Mouse (Mus musculus) lung, postnatal 14 days (tissue): ENCODE data around the gene Vmp1.

Source experiments
- DNase-seq: peaks from one replicate; pipeline ENCODE4 v3.0.0; 2021

Vmp1 gene

GRCm38 (mm10) chr11:86598572-86598971 is 85.1 kb downstream of the Vmp1 start:
- DNase-seq = no peak

GRCm38 (mm10) chr11:86598154-86598553 is 85.5 kb downstream of the Vmp1 start:
- DNase-seq = no peak

DNA sequence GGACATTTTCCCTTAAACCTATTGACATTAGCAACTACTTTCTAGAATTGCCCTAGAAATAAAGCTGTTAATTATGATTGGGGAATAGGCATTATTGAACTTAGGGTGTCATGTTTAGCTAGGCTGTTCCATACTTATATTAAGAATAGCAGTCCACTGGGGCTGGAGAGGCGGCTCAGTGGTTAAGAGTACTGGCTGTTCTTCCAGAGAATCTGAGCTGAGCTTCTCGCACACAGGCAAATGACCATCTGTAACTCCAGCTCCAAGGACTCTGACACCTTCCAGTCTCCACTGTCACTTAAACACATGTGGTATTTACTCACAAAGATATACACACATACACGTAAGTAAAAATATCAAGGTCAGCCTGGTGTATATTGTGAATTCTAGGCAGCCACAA is 86.7 kb downstream of the Vmp1 start:
- DNase-seq = no peak

GRCm38 (mm10) chr11:86596187-86596960 is 87.3 kb downstream of the Vmp1 start:
- DNase-seq = peak; percentile 82

GRCm38 (mm10) chr11:86595366-86595765 is 88.3 kb downstream of the Vmp1 start:
- no peak for DNase-seq

DNA sequence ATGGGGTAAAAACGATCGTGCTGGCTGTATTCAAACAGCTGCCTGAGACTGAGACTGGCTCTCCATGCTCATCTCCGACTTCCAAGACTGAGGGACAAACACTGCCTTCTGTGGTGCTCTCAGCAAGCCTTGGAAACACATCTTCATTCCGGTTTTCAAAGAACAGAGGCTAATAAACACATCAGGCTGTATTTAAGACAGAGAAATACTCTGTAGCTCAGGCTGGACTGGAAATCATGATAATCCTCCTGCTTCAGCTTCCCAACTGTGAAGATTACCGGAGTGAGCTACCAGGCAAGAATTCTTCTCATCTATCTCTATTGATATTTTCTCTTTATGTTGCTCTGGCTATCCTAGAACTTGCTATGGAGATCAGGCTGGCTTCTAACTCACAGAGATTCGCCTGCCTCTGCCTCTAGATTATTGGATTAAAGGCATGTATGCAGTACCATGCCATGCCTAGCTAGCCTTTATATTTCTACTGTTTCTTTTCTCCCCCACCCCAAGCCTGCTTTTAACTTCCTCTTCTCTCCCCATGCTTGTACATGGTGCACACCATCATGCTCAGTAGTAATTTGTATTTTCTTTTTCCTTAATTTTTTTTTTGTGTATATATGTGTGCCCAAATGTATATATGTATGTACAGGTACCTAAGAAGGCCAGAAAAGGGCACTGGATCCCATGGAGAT is 89.3 kb downstream of the Vmp1 start:
- no peak for DNase-seq

DNA sequence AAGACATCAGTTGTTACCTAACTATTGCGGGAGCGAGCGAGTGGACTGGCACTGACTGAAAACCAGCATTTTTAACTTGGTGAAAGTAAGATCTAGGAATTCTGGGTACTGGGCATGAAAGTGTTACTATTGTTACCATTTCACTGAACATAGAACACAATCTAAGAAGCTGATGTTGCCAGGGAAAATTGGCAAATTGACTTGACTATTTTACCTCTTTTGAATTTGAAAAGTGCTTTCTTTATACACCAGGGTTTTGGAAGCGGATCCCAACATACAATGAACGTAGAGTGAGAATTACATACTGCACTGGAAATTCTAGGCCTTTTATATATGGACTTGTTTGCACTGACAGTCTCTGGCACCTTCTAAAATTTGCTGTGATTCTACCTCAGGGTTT is 90.2 kb downstream of the Vmp1 start:
- DNase-seq = no peak

GRCm38 (mm10) chr11:86592993-86593392 is 90.6 kb downstream of the Vmp1 start:
- no peak for DNase-seq

GRCm38 (mm10) chr11:86591931-86592616 is 91.6 kb downstream of the Vmp1 start:
- no peak for DNase-seq

- DNase-seq = no peak
These were observed 92.3 kb downstream of the Vmp1 start for GRCm38 (mm10) chr11:86591301-86591845.

DNA sequence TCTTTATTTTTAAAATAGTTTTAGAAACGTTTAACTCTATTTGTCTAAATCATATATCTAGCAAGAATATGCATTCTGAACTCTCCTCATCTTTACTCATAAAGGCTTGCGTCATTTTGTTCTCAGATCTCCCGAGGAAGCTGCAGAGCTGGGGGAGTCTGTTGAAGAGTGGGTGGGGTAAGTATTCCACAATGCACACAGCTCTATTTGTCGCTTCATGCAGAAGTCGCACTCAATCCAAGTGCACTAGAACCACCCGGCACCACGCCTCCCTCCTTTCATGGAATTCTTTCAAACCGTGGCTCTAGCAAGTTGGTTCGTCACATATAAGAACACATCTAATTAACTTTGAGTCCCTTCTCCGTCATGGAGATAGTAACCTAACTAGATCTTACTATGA is 93.1 kb downstream of the Vmp1 start:
- DNase-seq = no peak

DNA sequence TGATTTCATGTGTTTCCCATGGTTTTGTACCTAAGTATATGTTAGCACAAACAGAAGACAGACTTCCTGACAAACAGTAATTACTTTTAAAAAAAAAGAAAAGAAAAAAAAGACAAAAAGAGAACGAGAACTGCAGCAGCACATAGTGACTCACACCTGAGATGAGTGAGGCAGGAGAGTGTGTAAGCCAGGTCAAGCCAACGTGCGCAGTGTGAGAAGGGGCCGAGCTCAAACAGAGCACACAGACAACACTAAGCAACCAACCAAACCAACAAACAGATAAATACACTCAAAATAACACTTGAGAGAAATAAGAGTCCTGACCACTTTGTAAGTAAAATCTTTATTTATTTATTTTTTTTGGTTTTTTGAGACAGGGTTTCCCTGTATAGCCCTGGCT is 93.6 kb downstream of the Vmp1 start:
- DNase-seq = no peak

- DNase-seq = no peak
These were observed 94.9 kb downstream of the Vmp1 start for GRCm38 (mm10) chr11:86588583-86589298.

DNA sequence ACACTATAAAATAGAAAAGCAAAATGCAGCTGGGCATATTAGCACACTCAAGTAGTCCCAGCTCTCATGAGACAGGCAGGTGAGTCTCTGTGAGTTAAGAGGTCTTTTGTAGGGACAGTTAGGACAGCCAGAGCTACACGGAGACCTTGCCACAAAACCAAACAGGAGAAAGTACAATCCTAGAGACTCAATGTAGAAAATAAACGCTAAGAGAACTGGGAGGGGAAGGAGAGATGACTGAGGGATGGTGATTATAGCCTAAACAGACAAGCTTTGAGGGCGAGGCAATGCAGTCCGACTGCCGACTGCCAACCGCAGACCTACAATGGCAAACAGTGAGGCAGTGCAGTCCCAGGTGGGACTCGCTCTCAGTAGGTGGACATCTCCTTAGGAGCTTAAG is 95.8 kb downstream of the Vmp1 start:
- DNase-seq = no peak

DNA sequence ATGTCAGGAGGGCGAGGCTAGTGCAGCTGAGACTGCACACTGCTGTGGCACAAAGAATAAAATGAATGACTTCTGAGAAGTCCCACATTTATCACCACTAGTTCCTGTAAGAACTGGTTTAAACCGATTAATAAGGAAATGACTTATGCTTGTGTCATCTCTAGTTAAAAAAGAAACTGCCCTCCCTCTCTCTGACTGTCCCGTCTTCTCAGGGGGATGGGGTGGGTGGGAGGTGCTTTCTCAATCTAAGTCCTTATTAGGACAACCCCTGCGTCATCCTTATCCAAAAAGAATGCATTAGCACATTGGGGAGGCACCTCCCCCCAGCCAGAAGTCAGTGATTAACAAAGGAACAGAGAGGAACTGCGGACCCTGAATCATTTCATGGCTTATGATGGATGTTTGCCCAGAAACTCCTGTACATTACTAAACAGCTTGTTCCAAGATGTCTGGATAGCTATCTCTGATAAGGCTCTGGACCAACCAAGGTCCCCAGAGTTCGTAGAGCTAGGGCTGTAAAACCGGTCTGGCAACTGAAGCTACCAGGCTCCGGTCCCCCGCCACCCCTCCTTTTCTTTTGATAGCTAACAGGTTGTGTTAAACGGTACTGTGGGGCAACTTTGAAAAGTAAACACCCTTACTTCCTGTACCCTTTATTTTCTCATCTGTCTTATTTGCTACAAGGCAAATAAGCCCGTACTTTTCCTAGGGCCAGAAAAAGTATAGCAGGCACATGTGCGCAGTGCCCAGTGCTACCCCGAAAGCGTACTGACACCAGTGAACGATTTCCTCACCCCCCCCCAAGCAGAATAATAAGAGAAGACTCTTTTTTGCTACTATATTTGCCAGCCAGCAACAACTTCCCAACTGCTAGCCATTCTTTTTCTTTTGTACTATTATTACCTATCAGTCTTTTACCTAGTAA is 96.5 kb downstream of the Vmp1 start:
- DNase-seq = peak; percentile 76

GRCm38 (mm10) chr11:86586177-86586867 is 97.3 kb downstream of the Vmp1 start:
- DNase-seq = peak; percentile 45

- DNase-seq = no peak
These were observed 98.0 kb downstream of the Vmp1 start for GRCm38 (mm10) chr11:86585598-86585984.

DNA sequence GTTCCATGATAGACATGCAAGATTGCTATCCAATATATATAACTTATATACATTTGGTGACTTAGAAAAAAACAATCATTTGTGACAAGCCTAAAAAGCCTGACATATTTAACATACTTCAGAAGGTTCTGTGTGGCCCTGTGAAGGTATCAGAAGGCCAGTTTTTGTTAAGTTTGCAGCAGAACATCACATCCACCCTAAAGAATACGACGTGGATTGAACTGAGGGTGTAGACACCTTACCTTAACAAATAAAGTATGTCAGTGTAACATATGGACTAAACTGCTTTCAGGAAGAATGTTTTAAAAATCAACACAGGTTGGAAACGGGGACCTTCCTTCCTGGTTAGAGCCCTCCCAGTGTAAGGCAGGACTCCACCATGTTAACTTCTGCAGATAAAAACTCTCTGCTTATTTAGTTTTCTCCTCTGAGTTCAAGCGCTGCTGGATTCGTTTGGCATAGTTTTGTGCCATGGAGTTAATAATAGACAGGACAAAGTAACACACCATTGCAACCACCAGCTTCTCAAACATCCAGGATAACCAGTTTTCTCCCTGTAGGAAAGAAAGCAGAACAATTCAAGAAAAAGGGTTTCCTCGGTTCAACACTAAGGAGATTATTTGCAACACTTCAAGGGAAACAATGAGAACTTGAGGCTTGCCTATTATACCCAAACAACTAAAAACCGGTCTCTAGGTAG is 98.6 kb downstream of the Vmp1 start:
- no peak for DNase-seq

DNA sequence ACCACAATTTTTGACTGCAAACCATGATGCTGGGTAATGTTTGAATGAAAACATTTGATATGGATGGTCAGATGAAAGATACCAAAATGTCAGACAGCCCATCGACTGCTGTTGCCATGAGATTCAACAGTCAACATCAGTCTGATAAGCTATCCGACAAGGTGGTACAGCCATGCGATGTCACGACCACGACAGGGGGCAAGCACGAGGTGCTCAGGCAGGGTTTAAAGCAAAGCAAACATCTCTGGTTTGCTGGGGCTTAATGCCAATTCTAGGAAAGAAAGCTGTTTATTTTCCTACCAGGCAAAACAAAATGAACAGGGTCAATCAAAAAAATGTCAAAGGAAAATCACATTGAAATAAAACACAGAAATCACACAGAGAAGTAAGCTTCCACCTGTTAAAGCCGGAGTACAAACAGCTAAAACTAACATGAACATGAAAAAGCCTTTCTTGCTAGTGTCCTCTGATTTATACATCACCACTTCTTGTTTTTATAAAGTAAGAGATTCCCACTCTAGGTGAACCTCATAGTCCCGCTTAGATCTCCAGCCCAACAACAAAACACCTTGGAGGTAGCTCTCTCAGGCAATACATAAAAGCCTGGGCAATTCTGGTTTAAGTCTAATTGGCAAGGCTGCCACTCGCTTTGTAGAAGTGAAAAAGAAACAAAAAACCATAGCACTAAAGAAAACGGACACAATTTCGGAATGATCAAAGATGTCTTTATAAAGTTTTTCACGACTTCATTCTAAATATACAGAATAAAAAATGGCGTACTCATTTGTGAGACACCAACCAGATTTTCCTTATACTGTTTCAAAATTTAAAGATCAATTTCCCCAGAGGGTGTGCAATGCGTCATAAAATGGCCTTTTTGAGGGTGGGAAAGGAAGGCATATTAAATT is 99.4 kb downstream of the Vmp1 start:
- no peak for DNase-seq
